Mouse (Mus musculus) neural tube, embryonic 14.5 days (tissue): Measurements from ENCODE around the gene Rab11b. TPM values are rescaled to one million over a fixed set of nuclear protein-coding genes. Genes with fewer than 3 reads are reported as not detected.

Source experiments
- ATAC-seq: fragments of 200-750 bp; cut with Nextera tagmentation; 2 replicates; pipeline ENCODE4 v1.8.0; 2017; ENCODE audit warnings: low read depth, mild to moderate bottlenecking, moderate TSS enrichment, moderate library complexity
- H3K27ac ChIP-seq: fragments of 300-500 bp; sonication (generic); 2 replicates; pipeline ENCODE4 v1.5.1; 2014; ENCODE audit warnings: low read depth, mild to moderate bottlenecking, control low read depth, low read length, moderate library complexity, mixed read lengths
- H3K27me3 ChIP-seq: fragments of 300-500 bp; sonication (generic); 2 replicates; pipeline ENCODE4 v1.6.1; 2014; ENCODE audit warnings: low read length; ENCODE audit not compliant: control insufficient read depth, insufficient read depth
- H3K36me3 ChIP-seq: fragments of 300-500 bp; sonication (generic); 2 replicates; pipeline ENCODE4 v1.6.1; 2014; ENCODE audit warnings: low read length, mixed read lengths; ENCODE audit not compliant: control insufficient read depth, insufficient read depth
- H3K4me1 ChIP-seq: fragments of 300-500 bp; sonication (generic); 2 replicates; pipeline ENCODE4 v1.6.1; 2014; ENCODE audit warnings: low read length; ENCODE audit not compliant: control insufficient read depth, insufficient read depth
- H3K4me2 ChIP-seq: fragments of 300-500 bp; sonication (generic); 2 replicates; pipeline ENCODE4 v1.6.1; 2014; ENCODE audit warnings: mild to moderate bottlenecking, low read depth, low read length, control low read depth
- H3K4me3 ChIP-seq: fragments of 300-500 bp; sonication (generic); 2 replicates; pipeline ENCODE4 v1.5.1; 2014; ENCODE audit warnings: low read depth, low read length, control low read depth, mixed read lengths
- H3K9ac ChIP-seq: fragments of 300-500 bp; sonication (generic); replicated peaks from 2 replicates; pipeline ENCODE4 v1.6.1; 2014; ENCODE audit warnings: low read depth, mild to moderate bottlenecking, control low read depth, low read length, mixed read lengths
- H3K9me3 ChIP-seq: fragments of 300-500 bp; sonication (generic); 2 replicates; pipeline ENCODE4 v1.6.1; 2016; ENCODE audit warnings: low read length; ENCODE audit not compliant: control insufficient read depth
- WGBS: fragments of 180-500 bp; shearing (Covaris S2); extraction: QIAGEN DNeasy Blood & Tissue Kit; methylation state at CpG from one replicate; pipeline ENCODE4 v1.1.7; 2014; 5-methylcytosine and 5-hydroxymethylcytosine counted together
- polyA plus RNA-seq: library from polyadenylated mRNA; unstranded; fragments of >200 nt; fragmentation: Nextera tagmentation; extraction: Ambion mirVana; gene quantifications from 2 replicates; pipeline ENCODE4 v1.2.1, GENCODE M21; 2014

The Rab11b gene
- polyA plus RNA-seq, 1 experiment from 2014 or later = 532 TPM

DNA sequence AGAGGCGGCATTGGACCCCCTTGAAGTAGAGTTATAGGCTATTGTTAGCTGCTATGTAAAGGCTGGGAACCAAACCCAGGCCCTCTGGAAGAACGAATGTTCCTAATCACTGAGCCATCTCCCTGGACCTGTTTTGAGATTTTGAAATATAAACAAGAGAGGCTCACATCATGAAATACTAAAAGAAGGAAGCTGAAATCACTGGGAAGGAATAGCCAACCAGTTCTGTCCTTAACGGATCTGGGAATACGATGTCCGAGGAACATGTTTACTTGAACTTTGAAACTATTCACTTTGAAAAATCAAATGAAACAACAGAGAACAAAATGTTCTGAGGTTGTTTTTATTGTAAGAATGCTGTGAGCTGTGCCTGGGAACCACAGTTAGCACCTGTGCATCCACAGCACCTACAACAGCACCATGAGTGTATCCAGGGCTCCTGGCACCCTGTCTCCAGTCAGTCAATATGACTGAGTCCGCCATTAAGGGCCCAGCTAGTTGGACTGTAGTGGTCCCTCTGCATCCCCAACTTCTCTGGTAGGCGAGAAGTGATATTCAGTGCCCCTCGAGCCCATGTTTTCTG lies 14.3 kb upstream of the Rab11b start:
- 96% methylated on average over 8 of the region's 8 CpGs for WGBS
- no peak for ATAC-seq
- Histone ChIP-seq H3K36me3 (no peaks in the 10 kb centered on the region), H3K9me3 (no peaks in the 10 kb centered on the region), H3K27ac (no peak overlapping the region), H3K4me1 (no peaks in the 10 kb centered on the region), H3K4me3 (no peak overlapping the region), H3K4me2 (no peak overlapping the region), H3K27me3 (no peaks in the 10 kb centered on the region), H3K9ac (no peak overlapping the region)

DNA sequence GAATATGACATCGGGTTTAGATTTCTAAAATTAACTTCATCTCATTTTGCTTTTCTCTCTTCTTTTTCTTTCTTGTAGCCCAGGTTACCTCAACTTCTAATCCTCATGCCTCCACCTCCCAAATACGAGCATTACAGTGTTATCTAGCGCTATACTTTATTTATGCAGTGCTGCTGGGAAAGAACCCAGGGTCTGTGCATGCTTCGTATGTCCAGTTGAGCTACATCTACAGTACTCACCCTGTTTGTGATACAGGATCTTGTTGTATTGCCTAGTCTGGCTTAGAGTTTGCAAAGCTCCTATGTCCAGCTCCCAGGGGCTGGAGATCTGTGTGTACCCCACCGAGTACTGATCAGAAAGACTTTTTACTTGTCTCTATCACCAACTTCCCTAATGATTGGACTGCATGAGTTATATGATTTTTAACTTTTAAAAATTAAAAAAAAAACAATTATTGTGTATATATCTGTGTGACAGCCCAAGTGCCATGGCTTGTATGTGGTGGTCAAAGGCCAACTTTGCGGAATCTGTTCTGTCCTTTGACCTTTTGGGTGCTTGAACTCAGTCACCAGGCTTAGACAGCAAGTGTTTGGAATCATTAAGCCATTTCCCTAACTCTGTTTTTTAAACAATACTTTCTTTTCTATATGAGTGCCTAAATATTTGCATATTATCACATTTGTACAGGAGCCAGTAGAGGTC lies 13.7 kb upstream of the Rab11b start:
- Histone ChIP-seq H3K36me3 (no peaks in the 10 kb centered on the region), H3K27ac (no peak overlapping the region), H3K27me3 (no peaks in the 10 kb centered on the region), H3K4me2 (no peak overlapping the region), H3K4me3 (no peak overlapping the region), H3K4me1 (no peaks in the 10 kb centered on the region), H3K9me3 (no peaks in the 10 kb centered on the region), H3K9ac (no peak overlapping the region)
- ATAC-seq = no peak
- 95% methylated on average over 6 of the region's 6 CpGs for WGBS

DNA sequence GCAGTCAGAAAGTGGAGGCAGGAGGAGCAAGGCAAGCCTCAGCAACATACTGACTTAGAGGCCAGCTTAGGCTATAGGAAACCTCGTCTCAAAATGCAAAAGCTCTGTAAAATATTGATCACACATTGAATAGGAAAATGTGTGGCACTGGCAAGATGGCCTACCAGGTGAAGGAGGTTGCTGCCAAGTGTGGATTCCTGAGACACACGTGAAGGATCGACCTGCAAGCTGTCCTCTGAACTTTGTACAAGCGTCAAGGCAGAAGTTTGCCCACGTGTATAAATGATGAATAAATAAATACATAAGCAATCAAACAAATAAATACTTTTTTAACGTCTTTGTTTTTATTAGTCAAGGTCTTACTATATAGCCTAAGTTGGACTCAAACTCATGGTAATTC lies 13.1 kb upstream of the Rab11b start:
- Histone ChIP-seq H3K9ac (no peak overlapping the region), H3K36me3 (no peaks in the 10 kb centered on the region), H3K27me3 (no peaks in the 10 kb centered on the region), H3K4me1 (no peaks in the 10 kb centered on the region), H3K4me2 (no peak overlapping the region), H3K27ac (no peak overlapping the region), H3K4me3 (no peak overlapping the region), H3K9me3 (no peaks in the 10 kb centered on the region)
- ATAC-seq = no peak
- WGBS = 82% methylated on average over 6 of the region's 6 CpGs

DNA sequence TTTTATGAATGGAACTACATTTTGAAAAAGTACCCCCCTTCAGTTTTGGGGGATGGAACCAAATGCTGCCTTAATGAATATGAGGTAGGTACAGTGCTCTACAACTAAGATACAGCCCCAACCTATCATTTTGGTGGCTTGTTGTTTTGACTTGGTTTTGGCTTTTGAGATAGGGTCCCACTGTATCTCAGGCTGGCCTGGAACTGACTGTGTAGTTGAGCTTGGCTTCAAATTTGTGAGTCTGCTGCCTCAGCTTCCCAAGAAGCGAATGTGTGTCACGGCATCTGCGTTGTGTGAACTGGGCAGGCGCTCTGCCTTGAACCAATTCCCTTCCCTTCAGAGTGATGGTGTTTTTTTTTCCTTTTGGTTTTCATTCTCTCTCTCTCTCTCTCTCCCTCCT lies 11.3 kb upstream of the Rab11b start:
- H3K36me3 ChIP-seq = no peaks in the 10 kb centered on the region
- no peak for ATAC-seq
- no peaks in the 10 kb centered on the region for H3K9me3 ChIP-seq
- no peak overlapping the region for H3K4me2 ChIP-seq
- H3K4me1 ChIP-seq = no peaks in the 10 kb centered on the region
- no peak overlapping the region for H3K4me3 ChIP-seq
- H3K27ac ChIP-seq = no peak overlapping the region
- H3K27me3 ChIP-seq = no peaks in the 10 kb centered on the region
- H3K9ac ChIP-seq = no peak overlapping the region
- WGBS = 91% methylated on average over 4 of the region's 4 CpGs

DNA sequence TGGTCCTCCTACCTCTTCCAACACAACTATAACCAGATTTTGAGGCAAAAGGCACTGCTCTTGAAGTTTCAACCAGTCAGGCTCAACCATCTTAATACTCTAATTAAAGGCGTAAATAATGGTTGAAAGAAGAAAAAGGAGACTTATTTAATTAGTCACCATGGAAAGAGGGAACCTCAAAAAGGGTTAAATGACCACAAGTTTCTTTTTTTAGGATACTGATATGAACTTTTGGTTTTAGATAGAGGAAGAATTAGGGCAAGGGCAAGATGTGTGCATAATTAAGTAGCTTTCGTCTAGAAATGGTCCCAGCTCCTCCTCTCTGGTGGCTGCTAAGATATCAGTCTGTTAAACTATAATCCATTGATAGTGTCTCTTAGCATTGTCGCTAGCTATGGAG lies 6.1 kb upstream of the Rab11b start:
- no peak overlapping the region for H3K4me3 ChIP-seq
- ATAC-seq = no peak
- no peaks in the 10 kb centered on the region for H3K27me3 ChIP-seq
- WGBS = 83% methylated on average over 3 of the region's 3 CpGs
- no peak overlapping the region for H3K9ac ChIP-seq
- no peaks in the 10 kb centered on the region for H3K9me3 ChIP-seq
- no peak overlapping the region for H3K4me2 ChIP-seq
- H3K4me1 ChIP-seq = no peaks in the 10 kb centered on the region
- H3K36me3 ChIP-seq = no peaks in the 10 kb centered on the region
- no peak overlapping the region for H3K27ac ChIP-seq

DNA sequence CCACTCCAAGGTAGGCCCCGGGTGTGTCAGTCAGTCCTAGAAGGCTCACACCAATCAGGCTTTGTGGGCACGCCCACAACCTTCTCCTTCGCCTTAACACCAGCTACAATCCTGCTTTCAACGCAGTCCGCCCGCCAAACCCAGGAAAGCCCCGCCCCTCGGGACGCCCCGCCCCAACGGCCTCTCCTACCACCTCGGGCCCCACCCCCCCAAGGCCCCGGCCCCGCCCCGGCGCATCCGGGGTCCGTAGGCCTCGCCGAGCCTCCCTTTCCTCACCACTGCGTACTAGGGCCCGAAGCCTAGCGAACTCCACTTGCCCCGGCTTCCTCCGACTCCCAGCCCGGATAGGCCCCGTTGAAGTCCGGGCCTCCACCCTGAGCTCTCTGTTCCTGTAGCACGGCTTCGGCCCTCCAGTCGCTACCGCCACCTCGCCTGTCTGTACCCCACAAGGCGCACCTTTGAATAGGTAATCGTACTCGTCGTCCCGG lies 519 bp downstream of the Rab11b start:
- no peaks in the 10 kb centered on the region for H3K9me3 ChIP-seq
- WGBS = under 1% methylated on average over 33 of the region's 38 CpGs
- H3K4me3 ChIP-seq = peak overlapping the region; percentile 77
- H3K4me2 ChIP-seq = peak overlapping the region; percentile 85
- peak overlapping the region; percentile 99 for H3K27ac ChIP-seq
- H3K36me3 ChIP-seq = no peaks in the 10 kb centered on the region
- H3K4me1 ChIP-seq = peaks cover 42% of the 10 kb centered on the region
- ATAC-seq = peak; percentile 84
- no peaks in the 10 kb centered on the region for H3K27me3 ChIP-seq
- H3K9ac ChIP-seq = peak overlapping the region; percentile 97

DNA sequence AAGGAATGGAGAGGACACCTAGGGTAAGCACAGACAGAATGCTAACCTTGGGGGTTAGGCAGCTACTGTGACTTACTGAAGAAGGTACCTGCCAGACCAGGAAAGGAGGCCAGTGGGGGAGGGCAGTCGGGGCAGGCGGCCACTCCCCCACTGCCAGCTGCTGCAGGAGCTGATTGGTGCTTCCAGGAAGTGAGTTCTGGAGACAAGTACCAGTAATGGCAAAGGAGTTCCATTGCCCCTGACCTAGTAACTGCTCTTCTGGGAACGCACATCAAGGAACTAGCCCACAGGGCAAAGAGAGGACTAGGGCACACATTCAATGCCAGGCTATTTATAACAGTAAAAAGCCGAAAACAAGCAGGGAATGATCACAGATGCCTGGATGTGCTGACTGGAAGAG lies 3.1 kb downstream of the Rab11b start:
- Histone ChIP-seq H3K27me3 (no peaks in the 10 kb centered on the region), H3K9me3 (no peaks in the 10 kb centered on the region), H3K4me1 (peaks cover 46% of the 10 kb centered on the region), H3K9ac (peak overlapping the region; percentile 25; the same call in 1 of the 2 replicates), H3K4me2 (peak overlapping the region; percentile 17; the same call in 1 of the 2 replicates), H3K36me3 (no peaks in the 10 kb centered on the region), H3K4me3 (no peak overlapping the region), H3K27ac (no peak overlapping the region)
- 68% methylated on average over 4 of the region's 4 CpGs for WGBS
- ATAC-seq = no peak

DNA sequence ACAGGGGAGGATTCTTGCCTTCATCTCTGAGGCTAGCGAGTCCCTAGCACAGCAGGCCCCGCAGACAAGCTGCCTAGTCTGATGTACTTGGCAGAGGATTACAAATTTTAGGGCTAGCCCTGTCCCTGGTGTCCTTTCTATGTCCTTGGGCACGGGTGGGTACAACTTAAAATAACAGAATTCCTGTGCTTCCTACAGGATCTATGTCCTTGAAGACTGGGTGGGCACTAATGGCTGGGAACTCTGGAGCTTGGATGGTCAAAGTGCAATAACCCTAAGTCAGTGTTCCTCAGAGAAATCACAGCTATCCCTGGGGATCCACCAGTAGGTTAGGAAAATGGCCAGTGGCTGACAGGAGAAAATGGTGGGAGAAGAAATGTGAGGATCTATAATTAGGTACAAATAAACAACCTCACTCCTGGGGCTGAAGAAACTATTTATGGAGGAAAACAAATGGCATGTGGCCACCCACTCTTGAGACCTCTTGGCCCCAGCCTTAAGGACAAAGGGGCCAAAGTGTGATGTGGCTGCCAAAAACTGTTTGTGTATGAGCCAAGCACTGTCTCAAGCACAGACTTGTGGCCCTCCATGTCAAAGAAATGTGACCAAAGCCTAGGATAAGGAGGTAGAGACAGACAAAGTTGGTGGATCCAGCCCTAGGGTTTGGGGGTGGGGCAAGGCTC lies 4.1 kb downstream of the Rab11b start:
- no peaks in the 10 kb centered on the region for H3K36me3 ChIP-seq
- H3K27ac ChIP-seq = no peak overlapping the region
- 84% methylated on average over 3 of the region's 3 CpGs for WGBS
- H3K27me3 ChIP-seq = no peaks in the 10 kb centered on the region
- no peak overlapping the region for H3K4me2 ChIP-seq
- ATAC-seq = no peak
- H3K9me3 ChIP-seq = no peaks in the 10 kb centered on the region
- H3K9ac ChIP-seq = no peak overlapping the region
- peaks cover 46% of the 10 kb centered on the region for H3K4me1 ChIP-seq
- H3K4me3 ChIP-seq = no peak overlapping the region
